Mouse (Mus musculus): ENCODE measurements around the gene Lsamp. TPM values are rescaled to one million over a fixed set of nuclear protein-coding genes. Genes with fewer than 3 reads are reported as not detected.

Lsamp gene
- total and polyA plus RNA-seq, 3 experiments, result not detected

GRCm38 (mm10) chr16:40827191-40827590 is 843.0 kb downstream of the Lsamp start:
- in situ Hi-C loops (cut with MboI; ENCODE audit: low pct_ligation_motif_present, low pct_unique_long_range_greater_than_20kb, low sequenced_read_pairs) (no loop called here), dilution Hi-C loops (cut with MboI; ENCODE audit: extremely low pct_ligation_motif_present, extremely low pct_unique_long_range_greater_than_20kb, low sequenced_read_pairs) (no loop called here)
- TF ChIP-seq MYC (IDR thresholded peaks at IDR 0.05; ENCODE audit: low read depth, low read length) (no peak), KAT2A (IDR thresholded peaks at IDR 0.05; ENCODE audit: insufficient replicate concordance, low read length) (no peak), IRF4 (IDR thresholded peaks at IDR 0.05; ENCODE audit: low read depth, low read length) (no peak), MAFK (IDR thresholded peaks at IDR 0.05; ENCODE audit: insufficient replicate concordance, low read length) (no peak), BHLHE40 (IDR thresholded peaks at IDR 0.05; ENCODE audit: low read depth, low read length) (no peak), NELFE (IDR thresholded peaks at IDR 0.05; ENCODE audit: low read depth, low read length) (no peak), SIN3A (IDR thresholded peaks at IDR 0.05; ENCODE audit: low read length) (no peak), TBP (conservative IDR thresholded peaks at IDR 0.05; ENCODE audit: low read depth, low read length) (no peak), JUND (conservative IDR thresholded peaks at IDR 0.05; ENCODE audit: low read depth, low read length) (no peak), MAX (IDR thresholded peaks at IDR 0.05; ENCODE audit: low read length) (no peak), MXI1 (IDR thresholded peaks at IDR 0.05; ENCODE audit: low read depth, low read length) (no peak), USF1 (IDR thresholded peaks at IDR 0.05; ENCODE audit: low read depth, low read length) (no peak), POLR2A (IDR thresholded peaks at IDR 0.05; ENCODE audit: low read depth, low read length) (no peak), NRF1 (IDR thresholded peaks at IDR 0.05; ENCODE audit: low read depth, low read length) (no peak), E2F4 (IDR thresholded peaks at IDR 0.05; ENCODE audit: insufficient replicate concordance, low read depth, low read length) (no peak)
- H3K27ac ChIP-seq (ENCODE audit: insufficient read depth, low read depth), result no peak overlapping the region
- H3K4me1 ChIP-seq (ENCODE audit: control insufficient read depth in 1 of 2, insufficient read depth in 2 of 2), result no peaks in the 10 kb centered on the region
- no peaks in the 10 kb centered on the region for H3K79me2 ChIP-seq (replicated peaks; ENCODE audit: control insufficient read depth, extremely low read depth, insufficient read depth, poor library complexity, severe bottlenecking)
- no peak overlapping the region for H3K4me2 ChIP-seq (ENCODE audit: insufficient read depth, low read depth, poor library complexity, severe bottlenecking)
- H3K9me3 ChIP-seq (replicated peaks; ENCODE audit: low read length), result peaks cover 54% of the 10 kb centered on the region
- no peaks in the 10 kb centered on the region for H3K27me3 ChIP-seq (replicated peaks)
- DNase-seq (ENCODE audit: extremely low read depth), result no peak
- H3K4me3 ChIP-seq (replicated peaks in 1 of 3; ENCODE audit: low read depth in 2 of 3, low read length in 2 of 3, poor library complexity in 1 of 3), result no peak overlapping the region
- H3K36me3 ChIP-seq (replicated peaks in 1 of 2; ENCODE audit: control insufficient read depth in 1 of 2, insufficient read depth in 1 of 2, low read length in 1 of 2), result no peaks in the 10 kb centered on the region
- no peak overlapping the region for H3K9ac ChIP-seq (ENCODE audit: insufficient read depth, low read depth)

GRCm38 (mm10) chr16:40831536-40831935 is 847.4 kb downstream of the Lsamp start:
- H3K27ac ChIP-seq (ENCODE audit: insufficient read depth, low read depth), result no peak overlapping the region
- H3K4me1 ChIP-seq (ENCODE audit: control insufficient read depth in 1 of 2, insufficient read depth in 2 of 2), result no peaks in the 10 kb centered on the region
- no peak for DNase-seq (ENCODE audit: extremely low read depth)
- dilution Hi-C loops (cut with MboI; ENCODE audit: extremely low pct_ligation_motif_present, extremely low pct_unique_long_range_greater_than_20kb, low sequenced_read_pairs), result no loop called here
- H3K9me3 ChIP-seq (replicated peaks; ENCODE audit: low read length), result peaks cover 42% of the 10 kb centered on the region
- H3K4me3 ChIP-seq (replicated peaks in 1 of 3; ENCODE audit: low read depth in 2 of 3, low read length in 2 of 3, poor library complexity in 1 of 3), result no peak overlapping the region
- H3K36me3 ChIP-seq (replicated peaks in 1 of 2; ENCODE audit: control insufficient read depth in 1 of 2, insufficient read depth in 1 of 2, low read length in 1 of 2), result no peaks in the 10 kb centered on the region
- in situ Hi-C loops (cut with MboI; ENCODE audit: low pct_ligation_motif_present, low pct_unique_long_range_greater_than_20kb, low sequenced_read_pairs), result no loop called here
- H3K4me2 ChIP-seq (ENCODE audit: insufficient read depth, low read depth, poor library complexity, severe bottlenecking), result no peak overlapping the region
- no peak overlapping the region for H3K9ac ChIP-seq (ENCODE audit: insufficient read depth, low read depth)
- no peaks in the 10 kb centered on the region for H3K79me2 ChIP-seq (replicated peaks; ENCODE audit: control insufficient read depth, extremely low read depth, insufficient read depth, poor library complexity, severe bottlenecking)
- H3K27me3 ChIP-seq (replicated peaks), result no peaks in the 10 kb centered on the region
- TF ChIP-seq ZNF384 (IDR thresholded peaks at IDR 0.05; ENCODE audit: low read depth, low read length) (no peak), NRF1 (IDR thresholded peaks at IDR 0.05; ENCODE audit: low read depth, low read length) (no peak), CTCF (conservative IDR thresholded peaks at IDR 0.05 in 1 of 2, IDR thresholded peaks at IDR 0.05 in 1 of 2; ENCODE audit: low read depth in 2 of 2, low read length in 2 of 2) (no peak), HCFC1 (IDR thresholded peaks at IDR 0.05; ENCODE audit: low read depth, low read length) (no peak), MAX (IDR thresholded peaks at IDR 0.05; ENCODE audit: low read length) (no peak), USF1 (IDR thresholded peaks at IDR 0.05; ENCODE audit: low read depth, low read length) (no peak), CHD2 (IDR thresholded peaks at IDR 0.05; ENCODE audit: low read length) (no peak), UBTF (IDR thresholded peaks at IDR 0.05; ENCODE audit: low read depth, low read length) (no peak), KAT2A (IDR thresholded peaks at IDR 0.05; ENCODE audit: insufficient replicate concordance, low read length) (no peak)
